Mouse (Mus musculus): Measurements from ENCODE around the gene Kif1bp. TPM values are rescaled to one million over a fixed set of nuclear protein-coding genes. Genes with fewer than 3 reads are reported as not detected.
"Not testable (repeated sequence)": the region's sequence is repeated elsewhere in the genome, so short reads cannot be mapped to it uniquely, and the experiment has no call there.

The Kif1bp gene
- total RNA-seq, 2 experiments from 2014 or later, result 20.9 to 25.1 TPM

- ATAC-seq (replicated peaks; ENCODE audit: low FRiP score, low TSS enrichment, poor library complexity, severe bottlenecking), result peak; percentile 58
These were observed 56.5 kb downstream of the Kif1bp start for GRCm38 (mm10) chr10:62521763-62522162.

GRCm38 (mm10) chr10:62520911-62521310 is 57.3 kb downstream of the Kif1bp start:
- ATAC-seq (replicated peaks; ENCODE audit: low FRiP score, low TSS enrichment, poor library complexity, severe bottlenecking), result peak; percentile 81

DNA sequence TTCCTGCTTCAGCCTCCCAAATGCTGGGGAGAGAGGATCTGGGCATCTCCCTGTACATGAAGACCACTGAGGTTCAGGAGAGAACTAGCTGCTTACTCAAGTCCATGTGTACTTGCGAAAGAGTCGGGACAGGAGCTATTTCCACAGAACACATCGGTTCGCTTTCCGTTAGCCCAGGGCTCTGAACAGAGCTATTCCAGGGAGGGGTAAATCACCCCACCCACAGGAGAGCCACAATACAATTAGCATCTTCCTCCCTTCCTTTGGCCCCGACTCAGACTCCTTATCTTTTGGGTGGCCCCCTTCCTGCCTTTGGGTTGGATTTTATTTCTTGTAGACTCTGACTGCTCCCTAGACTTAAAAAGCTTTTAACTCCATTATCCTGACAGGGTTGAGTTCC is 60.7 kb downstream of the Kif1bp start:
- ATAC-seq (replicated peaks; ENCODE audit: low FRiP score, low TSS enrichment, poor library complexity, severe bottlenecking), result no peak

DNA sequence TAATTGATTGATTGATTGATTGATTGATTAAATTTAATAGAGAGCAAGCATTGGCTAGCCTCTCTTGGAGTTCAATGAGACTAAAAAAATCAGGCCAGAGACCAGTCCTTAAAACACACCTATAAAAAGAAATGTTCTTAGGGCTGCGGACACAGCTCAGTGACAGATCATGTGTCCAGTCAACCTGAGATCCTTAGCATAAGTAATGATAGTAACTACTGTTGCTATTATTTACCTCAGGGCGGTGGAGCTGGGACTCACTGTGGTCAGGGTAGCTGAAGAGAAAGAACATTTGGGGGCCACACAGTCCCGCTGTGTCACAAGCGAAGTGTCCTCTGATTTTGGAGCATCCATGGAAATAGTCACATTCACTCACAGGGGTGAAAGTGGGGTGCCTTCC is 65.4 kb downstream of the Kif1bp start:
- ATAC-seq (replicated peaks; ENCODE audit: low FRiP score, low TSS enrichment, poor library complexity, severe bottlenecking), result no peak

DNA sequence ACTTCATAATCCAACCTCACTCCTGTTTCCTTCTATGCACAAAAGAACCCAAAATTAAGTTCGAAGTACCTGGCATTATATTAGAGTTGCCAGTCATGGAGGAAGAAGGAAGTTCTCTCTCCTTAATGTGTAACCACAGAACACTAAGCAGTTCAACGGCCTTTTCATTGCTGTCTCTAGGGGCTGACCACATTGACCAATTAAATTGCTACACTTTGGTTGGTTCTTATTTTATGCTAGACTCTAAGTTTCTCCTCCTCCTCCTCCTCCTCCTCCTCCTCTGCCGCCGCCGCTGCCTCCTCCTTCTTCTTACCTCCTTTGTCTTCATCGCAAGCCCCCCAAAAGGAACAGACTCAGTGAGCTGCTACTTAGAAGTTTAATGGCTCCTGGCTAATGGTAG is 66.7 kb downstream of the Kif1bp start:
- no peak for ATAC-seq (replicated peaks; ENCODE audit: low FRiP score, low TSS enrichment, poor library complexity, severe bottlenecking)

GRCm38 (mm10) chr10:62509032-62509656 is 69.1 kb downstream of the Kif1bp start:
- no peak for ATAC-seq (replicated peaks; ENCODE audit: low FRiP score, low TSS enrichment, poor library complexity, severe bottlenecking)

- no peak for ATAC-seq (replicated peaks; ENCODE audit: low FRiP score, low TSS enrichment, poor library complexity, severe bottlenecking)
These were observed 69.8 kb downstream of the Kif1bp start for GRCm38 (mm10) chr10:62508459-62508858.

DNA sequence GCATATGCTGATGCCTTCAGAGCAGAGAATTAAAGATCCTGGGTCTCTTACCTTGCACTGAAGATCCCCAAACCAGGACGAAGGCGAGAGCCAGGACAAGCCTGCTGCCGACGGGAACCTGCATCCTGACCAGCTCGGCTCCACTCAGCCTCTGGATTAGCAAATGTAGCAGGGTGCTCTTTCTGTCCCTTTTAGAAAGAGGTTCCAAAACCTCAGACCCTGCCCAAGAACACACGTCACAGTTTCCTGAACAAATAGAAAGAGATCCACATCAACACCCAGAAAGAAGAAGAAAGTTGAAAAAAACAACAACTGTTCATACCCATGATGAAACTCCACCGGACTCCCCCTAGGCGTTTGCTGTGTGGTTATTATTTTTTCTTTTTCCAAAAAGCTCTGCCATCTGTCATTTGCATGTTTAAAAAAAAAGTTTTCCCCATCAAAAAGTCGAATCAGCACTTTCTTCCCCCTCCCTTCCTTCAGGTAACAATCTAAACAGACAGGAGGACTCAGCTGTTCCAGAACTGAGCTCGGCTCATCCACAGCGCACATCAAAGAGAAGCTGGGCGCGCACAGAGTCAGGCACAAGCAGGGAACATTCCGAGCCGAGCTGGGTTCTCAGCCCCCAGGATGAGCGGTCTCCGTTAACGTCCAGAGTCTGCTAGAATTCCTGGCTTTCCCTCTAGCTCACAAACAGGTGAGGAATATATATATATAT is 70.5 kb downstream of the Kif1bp start:
- peak; percentile 51 for ATAC-seq (replicated peaks; ENCODE audit: low FRiP score, low TSS enrichment, poor library complexity, severe bottlenecking)

GRCm38 (mm10) chr10:62507071-62507470 is 71.2 kb downstream of the Kif1bp start:
- ATAC-seq (replicated peaks; ENCODE audit: low FRiP score, low TSS enrichment, poor library complexity, severe bottlenecking), result no peak

DNA sequence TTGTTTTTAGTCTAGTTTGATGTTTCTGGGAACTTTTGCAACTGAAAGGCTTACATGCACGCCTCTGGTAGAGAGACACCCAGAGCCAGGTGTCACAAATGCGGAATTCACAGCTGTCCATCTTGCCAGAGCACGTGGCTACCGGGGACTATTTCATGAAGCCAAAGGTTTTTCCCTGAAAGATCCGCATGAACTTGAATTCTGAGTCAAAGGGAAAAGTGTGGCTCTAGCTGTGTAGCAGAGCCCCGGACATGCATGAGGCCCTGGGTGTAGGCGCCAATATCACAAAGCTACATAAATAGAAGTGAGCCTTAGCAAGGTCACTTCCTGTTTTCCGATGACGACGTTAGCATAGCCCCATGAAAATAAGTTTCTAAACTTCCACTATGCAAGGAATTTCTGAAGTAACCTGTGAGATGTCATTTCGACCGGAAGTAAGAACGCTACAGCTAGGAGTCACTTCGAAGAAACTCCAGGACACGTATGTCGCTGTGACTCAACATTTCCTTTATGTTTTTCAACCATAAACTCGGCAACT is 72.2 kb downstream of the Kif1bp start:
- peak; percentile 25 for ATAC-seq (replicated peaks; ENCODE audit: low FRiP score, low TSS enrichment, poor library complexity, severe bottlenecking)

DNA sequence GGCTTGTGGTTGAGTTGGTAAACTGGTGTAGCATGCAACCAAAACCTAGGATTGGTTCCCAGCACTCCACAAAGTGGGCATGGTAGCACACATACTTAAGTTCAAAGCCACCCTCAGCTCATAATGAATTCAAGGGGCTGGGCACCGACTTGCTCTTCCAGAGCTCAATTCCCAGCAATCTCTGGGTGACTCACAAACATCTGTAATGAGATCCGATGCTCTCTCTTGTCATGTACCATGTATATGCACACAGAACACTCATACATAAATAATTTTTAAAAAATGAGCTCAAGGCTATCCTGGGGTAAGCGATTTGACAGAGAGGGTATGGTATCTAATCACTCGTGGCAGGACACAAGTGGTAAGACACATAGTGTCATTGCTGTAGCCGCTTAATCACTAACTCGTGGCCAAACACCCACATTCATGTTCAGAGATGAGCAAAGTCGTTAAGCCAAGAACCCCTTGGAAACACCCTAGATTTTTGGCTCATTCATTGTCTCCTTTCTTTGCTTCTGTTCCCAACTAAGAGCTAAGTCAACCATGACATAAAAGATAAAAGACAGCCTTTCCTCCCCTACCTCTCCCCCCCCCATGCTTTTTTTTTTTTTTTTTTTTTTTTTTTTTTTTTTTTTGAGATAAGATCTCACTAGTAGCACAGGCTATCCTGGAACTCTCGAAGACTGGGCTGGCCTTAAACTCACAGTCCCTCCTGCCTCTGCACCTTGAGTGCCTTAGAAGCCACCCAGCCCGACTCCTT is 72.9 kb downstream of the Kif1bp start:
- ATAC-seq (replicated peaks; ENCODE audit: low FRiP score, low TSS enrichment, poor library complexity, severe bottlenecking), result 0 out of 2 replicates have a peak, but pooled peaks have one; percentile 10

GRCm38 (mm10) chr10:62503836-62504628 is 74.2 kb downstream of the Kif1bp start:
- ATAC-seq (replicated peaks; ENCODE audit: low FRiP score, low TSS enrichment, poor library complexity, severe bottlenecking), result no peak

DNA sequence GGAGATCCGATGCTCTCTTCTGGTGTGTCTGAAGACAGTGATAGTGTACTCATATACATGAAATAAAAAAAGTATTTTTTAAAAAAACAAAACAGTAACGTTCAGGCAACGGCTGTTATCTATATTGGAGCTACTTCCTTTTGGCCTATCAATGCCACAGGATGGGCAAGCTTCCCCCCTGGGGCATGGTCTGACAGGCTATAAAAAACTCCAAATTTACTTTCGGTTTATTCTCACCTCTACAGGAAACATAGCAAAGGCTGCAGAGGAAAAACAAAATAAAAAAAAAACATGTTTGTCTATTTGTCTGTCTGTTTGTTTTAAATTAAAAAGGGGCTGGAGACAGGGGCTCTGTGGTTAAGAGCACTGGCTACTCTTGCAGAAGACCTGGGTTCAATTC is 74.9 kb downstream of the Kif1bp start:
- peak; percentile 38; the same call in 1 of the 2 replicates for ATAC-seq (replicated peaks; ENCODE audit: low FRiP score, low TSS enrichment, poor library complexity, severe bottlenecking)

- no peak for ATAC-seq (replicated peaks; ENCODE audit: low FRiP score, low TSS enrichment, poor library complexity, severe bottlenecking)
These were observed 76.3 kb downstream of the Kif1bp start for GRCm38 (mm10) chr10:62501951-62502350.

GRCm38 (mm10) chr10:62500916-62501615 is 77.2 kb downstream of the Kif1bp start:
- ATAC-seq (replicated peaks; ENCODE audit: low FRiP score, low TSS enrichment, poor library complexity, severe bottlenecking), result no peak

- peak; percentile 42 for ATAC-seq (replicated peaks; ENCODE audit: low FRiP score, low TSS enrichment, poor library complexity, severe bottlenecking)
These were observed 78.0 kb downstream of the Kif1bp start for GRCm38 (mm10) chr10:62500088-62500915.

DNA sequence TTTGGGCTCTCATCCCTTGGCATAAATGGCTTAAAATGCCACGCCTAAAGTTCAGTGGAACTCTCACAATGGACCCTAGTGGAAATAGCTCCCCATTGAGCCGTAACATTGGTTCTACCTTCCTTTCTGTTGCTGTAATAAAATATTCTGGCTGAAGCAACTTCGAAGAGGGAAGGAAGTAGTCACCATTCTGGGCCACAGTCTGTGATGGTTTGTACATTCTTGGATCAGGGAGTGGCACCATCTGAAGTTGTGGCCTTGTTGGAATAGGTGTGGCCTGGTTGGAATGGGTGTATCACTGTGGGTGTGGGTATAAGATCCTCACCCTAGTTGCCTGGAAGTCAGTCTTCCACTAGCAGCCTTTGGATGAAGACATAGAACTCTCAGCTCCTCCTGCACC is 86.6 kb downstream of the Kif1bp start:
- ATAC-seq (replicated peaks; ENCODE audit: low FRiP score, low TSS enrichment, poor library complexity, severe bottlenecking), result not testable (repeated sequence)
